Mouse (Mus musculus) spleen, adult 18-20 months (tissue): ENCODE measurements around the gene Syt8.
"Not testable (repeated sequence)": the region's sequence is repeated elsewhere in the genome, so short reads cannot be mapped to it uniquely, and the experiment has no call there.

Experiments
- DNase-seq, 2 experiments: peaks; one replicate each; pipeline ENCODE4 v3.0.0; 2022; ENCODE audit warnings: mixed read lengths in 2 of 2

The Syt8 gene

GRCm38 (mm10) chr7:142434137-142434865 is at the start of gene Syt8:
Gene Syt8, plus strand, starts transcription at chr7:142434850.
- no peak for DNase-seq

GRCm38 (mm10) chr7:142385742-142386403 is 48.8 kb upstream of the Syt8 start:
- peak in 1 of 2 experiments; percentile 3 for DNase-seq

DNA sequence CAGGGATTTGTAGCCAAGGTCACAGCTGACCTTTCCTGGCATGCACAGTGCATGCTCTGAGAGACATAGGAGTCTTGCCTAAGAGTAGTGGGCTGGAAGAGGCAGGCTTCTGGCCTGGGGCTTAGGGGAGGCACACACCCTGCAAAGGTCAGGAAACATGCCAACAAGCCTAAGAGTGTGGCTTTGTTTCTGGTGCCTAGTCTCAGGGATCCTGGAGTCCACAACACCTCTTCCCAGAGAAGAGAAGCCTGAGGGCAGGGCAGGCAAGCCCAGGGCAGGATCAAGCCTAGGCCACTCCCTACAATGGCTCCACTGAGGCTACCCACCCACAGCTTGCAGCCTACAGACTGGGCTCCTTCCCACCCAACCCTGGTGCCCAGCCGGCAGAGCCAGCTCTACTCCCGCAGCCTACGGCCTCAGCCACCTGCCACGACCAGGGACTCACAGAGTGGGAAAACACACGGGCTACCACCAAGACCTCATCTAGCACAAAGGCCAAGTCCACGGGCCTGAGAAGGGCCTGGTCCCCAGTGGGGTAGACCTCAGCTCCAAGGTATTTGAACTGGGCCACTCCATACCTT is 47.9 kb upstream of the Syt8 start:
- no peak for DNase-seq

DNA sequence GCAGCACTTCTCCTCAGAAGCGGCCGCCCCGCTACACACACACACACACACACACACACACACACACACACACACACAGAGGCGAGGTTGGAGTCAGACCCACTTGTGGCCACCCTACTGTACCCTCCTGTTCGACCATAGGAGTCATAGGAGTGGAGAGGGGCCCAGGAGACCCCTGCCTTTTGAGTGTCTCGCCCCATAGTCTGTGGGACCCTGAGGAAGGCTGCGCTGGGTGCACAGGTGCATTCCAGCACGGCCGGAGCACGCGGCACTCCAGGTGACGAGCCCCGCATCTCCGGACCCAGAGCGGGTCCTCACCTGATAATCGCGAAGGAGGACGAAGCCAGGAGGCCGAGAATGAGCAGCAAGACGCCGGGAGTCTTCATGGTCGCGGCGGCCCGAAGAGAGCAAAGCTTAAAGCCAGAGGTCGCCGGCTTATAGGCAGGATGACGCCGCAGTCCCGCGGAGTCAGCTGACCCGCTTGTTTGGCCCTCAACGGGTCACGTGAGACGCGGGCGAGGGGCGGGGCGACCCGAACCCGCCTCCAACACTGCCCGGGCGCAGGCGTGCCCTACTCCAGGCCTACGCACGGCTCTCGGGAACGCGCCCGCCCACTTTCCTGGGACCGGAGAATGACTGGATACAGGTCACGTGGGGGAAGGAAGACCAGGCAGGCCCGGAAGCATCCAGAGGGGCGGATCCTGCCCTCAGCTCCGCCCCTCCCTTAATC is 47.1 kb upstream of the Syt8 start, which contains the start of gene Ctsd:
TSS of gene Ctsd (minus strand) at position 620 of the 730 bp plus-strand sequence.
- peak; percentile 88 to 95 for DNase-seq

GRCm38 (mm10) chr7:142388198-142388597 is 46.5 kb upstream of the Syt8 start:
- DNase-seq: no peak

DNA sequence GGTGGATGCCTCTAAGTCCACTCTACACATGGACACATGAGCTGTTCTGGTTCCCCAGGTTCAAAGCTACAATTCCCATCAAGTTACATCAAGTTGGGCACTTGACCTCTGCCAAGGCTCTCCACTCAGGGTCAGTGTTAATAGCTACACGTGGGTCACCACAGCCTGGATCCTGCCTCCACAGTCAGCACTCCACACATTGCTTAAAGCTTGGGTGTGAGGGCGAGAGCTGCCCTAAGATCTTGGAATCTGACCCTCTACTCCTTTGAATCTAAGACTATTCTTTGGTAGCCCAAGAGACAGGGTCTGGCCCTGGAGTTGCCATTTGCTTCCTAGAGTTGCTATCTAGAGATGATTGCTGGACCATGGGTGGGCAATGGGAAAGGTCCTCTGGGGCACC is 45.9 kb upstream of the Syt8 start:
- DNase-seq: no peak

GRCm38 (mm10) chr7:142389961-142390650 is 44.5 kb upstream of the Syt8 start:
- DNase-seq: no peak

GRCm38 (mm10) chr7:142391108-142391507 is 43.5 kb upstream of the Syt8 start:
- DNase-seq: no peak

DNA sequence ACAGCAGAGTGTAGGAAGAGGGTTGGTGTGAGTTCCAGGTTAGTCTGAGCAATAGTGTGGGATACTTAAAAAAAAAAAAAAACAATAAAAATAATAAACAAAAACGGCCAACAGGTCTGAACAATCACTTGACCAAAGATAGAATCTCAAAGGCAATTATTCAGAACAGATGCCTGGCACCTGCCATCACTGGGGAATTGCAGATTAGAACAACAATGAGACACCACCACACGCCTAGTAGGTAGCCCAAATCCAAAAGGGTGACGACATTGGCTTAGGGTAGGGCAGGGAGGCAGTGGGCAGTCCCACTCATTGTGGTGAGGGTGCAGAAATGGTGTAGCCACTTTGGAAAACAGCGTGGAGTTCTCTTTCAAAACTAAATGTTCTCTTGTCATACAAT is 43.0 kb upstream of the Syt8 start:
- no peak for DNase-seq

DNA sequence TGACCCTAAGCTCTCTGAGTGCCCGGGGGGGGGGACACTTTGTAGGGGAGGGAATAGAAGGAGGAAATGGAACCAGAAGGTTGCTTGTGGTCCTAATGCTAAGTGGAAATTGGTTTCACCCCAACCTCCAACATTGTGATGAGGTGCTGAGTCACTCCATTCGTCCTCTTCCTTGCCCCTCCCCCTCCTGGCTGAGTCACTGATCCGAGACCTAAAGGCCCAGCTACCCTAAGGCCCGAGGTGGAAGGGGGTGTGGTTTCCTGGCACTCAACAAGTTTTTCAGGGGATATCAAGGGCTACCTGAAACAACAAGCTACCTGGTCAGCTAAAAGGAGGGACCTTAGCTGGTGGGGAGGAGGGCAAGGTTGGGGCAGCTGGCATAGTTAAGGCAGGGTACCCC is 41.5 kb upstream of the Syt8 start:
- DNase-seq: no peak

DNA sequence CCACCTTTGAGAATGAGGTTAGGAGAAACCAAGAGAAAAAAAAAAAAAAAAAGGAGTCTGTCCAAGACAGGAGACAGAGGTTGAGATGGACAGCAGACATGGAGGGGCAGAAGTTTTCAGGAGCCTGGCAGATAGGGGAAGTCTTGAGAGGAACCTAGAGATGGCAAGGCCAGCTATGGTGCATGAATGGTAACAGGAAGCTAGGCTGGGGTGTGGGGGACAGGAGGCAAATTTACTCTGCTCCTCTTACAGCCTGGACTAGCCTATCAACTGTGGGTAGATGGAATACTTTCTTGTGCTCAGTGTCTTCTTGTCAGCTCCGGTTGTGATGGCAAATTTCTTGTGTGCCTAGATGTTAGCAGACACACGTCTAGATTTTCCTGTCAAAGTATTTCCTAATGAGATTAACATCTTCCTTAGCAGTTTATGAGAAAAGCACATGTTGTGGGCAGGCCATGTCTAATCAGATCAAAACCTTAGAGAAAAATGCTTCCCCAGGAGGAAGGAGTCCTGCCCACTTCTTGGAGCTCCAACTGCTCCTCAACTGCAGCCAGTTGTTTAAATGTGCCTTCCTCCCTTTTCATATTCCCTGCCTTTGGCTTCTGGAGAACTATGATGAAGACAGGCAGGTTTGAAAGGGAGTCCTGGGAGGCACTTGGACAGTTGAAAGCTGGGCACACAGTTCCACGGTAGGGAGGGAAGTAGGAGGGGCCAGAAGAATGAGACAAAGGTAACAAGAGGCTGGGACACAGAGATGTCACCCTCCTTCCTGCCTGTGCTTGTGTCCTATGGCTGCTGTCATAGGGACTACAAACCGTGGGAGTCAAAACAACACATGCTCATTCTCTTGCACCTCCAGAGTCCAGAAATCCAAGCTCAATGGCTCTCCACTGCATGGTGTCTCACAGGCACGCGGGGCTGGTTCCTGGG is 40.1 kb upstream of the Syt8 start:
- DNase-seq: no peak

DNA sequence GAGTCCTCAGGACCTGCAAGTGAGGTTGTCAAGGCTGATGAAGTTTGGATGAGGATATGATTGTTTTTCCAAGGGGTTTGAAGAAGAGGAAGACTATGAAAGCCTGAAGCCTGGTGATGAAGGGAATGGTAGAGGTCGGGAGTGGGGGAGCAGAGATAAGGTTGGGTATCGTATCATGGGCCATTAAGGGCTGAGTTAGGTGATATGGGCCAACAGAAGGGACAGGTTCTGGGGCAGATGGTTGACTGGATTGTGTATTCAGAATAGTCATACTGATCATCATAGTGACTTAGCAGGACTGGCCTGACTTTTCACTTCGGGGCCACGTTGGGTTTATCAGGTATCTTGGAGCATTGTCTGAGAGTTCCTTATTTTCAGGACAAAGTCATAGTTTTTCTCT is 39.2 kb upstream of the Syt8 start:
- DNase-seq: no peak

DNA sequence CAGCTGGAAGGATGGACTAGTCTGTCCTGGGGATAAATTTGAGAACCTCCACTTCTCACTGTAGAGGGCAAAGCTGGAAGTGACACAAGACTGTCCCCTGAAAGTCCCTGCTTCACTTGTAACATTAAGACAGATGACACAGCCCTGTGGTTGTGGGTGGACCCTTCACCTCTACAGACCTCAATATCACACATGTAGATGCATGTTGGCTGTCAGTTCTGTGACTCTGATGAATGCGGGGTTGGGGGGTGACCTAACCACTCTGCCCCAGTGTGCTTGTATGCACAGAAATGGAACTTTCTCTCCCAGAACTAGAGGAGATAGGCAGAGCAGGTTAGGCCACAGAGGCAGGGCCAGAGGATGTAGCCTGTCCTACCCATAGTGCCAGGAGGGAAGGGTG is 38.0 kb upstream of the Syt8 start:
- DNase-seq: no peak

- DNase-seq: no peak
Measured at GRCm38 (mm10) chr7:142398052-142398451, 36.6 kb upstream of the Syt8 start.

GRCm38 (mm10) chr7:142399250-142399649 is 35.4 kb upstream of the Syt8 start:
- no peak for DNase-seq

GRCm38 (mm10) chr7:142400112-142400749 is 34.4 kb upstream of the Syt8 start:
- DNase-seq: no peak

DNA sequence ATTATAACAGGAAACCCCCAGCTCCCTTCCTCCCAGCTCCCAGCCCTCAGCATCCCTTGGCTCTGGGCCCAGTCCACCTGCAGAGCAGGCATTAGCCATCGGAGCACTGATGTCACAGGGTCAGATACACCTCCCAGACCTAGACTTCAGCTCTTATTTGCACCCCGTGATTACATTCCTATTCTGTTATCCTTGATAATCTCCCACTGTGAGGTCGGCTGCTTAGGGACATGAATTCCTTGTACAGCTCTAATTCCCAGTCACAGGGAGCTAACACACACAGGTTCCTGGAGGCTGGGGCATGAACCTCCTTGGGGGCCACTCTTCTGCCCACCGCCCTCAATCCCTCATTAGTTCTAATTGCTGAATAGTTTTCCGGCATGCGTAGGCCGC is 33.9 kb upstream of the Syt8 start:
- no peak for DNase-seq

DNA sequence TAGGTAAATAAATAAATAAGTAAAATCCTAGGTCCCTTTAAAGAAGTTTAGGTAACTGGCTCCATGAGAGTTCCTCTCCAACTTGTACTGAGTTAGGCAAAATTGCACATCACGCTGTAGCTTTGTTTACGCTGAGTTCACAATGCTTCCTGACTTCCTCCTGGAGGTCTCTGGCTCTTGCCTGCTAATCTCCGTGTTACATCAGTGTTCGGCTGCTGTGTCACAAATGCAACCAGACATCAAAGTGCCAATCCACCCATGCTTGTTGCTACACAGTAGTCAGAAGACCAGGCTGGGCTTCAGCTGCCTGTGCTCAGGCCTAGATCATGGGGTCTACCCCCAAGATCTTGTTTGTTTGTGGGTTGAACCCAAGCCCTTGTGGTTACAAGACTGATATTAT is 31.1 kb upstream of the Syt8 start:
- no peak for DNase-seq

GRCm38 (mm10) chr7:142405134-142405533 is 29.5 kb upstream of the Syt8 start:
- DNase-seq: not testable (repeated sequence)

DNA sequence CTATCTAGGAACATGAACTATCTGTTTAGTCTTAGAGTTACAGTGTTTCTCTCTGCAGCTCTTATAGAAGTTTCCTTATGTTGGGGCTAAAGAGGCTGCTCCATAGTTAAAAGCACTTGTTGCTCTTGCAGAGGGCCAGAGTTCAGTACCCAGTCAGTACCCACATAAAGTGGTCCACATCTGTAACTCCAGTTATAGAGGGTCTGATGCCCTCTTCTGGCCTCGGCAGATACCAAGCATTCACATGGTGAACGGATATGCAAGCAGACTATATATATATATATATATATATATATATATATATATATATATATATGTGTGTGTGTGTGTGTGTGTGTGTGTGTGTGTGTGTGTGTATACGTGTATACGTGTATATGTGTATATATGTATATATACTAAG is 26.7 kb upstream of the Syt8 start:
- no peak for DNase-seq

DNA sequence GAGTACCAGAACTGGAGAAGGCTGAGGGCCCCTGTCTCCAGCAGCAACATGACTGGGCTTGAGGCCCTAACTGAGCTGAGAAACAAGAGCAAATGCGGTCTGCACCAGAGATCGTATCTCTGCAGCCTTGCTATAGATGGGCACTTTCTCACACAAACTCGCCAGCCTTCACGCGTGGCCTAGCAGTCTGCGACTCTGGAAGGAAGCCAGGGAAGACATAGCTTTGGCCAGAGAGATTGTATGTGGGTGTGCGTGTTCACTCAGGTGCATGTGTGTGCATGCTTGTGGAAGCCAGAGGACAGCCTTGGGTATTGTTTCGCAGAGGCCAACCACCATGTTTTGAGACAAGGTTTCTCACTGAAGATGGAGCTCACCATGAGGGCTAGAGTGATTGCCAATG is 26.0 kb upstream of the Syt8 start:
- no peak for DNase-seq
